Comparison of ENCODE assay signal across 27 mouse cellular contexts in genomic region chr11:12873712-12874111, GRCm38 (mm10).
DNase-seq lines count a peak whose midpoint lies in the region; ATAC-seq and TF ChIP-seq lines count a peak whose summit lies in the region.
"Had no signal": no experiment of that assay in that cellular context is flagged by ENCODE, and none has a peak within 500 bp of the region (broad histone marks: within the 10 kb centered on the region; RNA-seq: fewer than 3 reads in every experiment).

No protein-coding gene starts in this region.

- no peak for TF ChIP-seq CTCF in intestine, postnatal 0 days (IDR thresholded peaks at IDR 0.05; ENCODE audit: low read depth)
- TF ChIP-seq CTCF in kidney, postnatal 0 days (IDR thresholded peaks at IDR 0.05; ENCODE audit: low read depth): no peak

- H3K27me3 ChIP-seq in intestine, embryonic 15.5 days (replicated peaks): no peaks in the 10 kb centered on the region
- H3K27me3 ChIP-seq in intestine, postnatal 0 days (replicated peaks; ENCODE audit: control insufficient read depth, insufficient read depth, low read length): no peaks in the 10 kb centered on the region
- no peaks in the 10 kb centered on the region for H3K27me3 ChIP-seq in kidney, postnatal 0 days (ENCODE audit: insufficient read depth, low read length)
- no peaks in the 10 kb centered on the region for H3K27me3 ChIP-seq in intestine, embryonic 16.5 days (replicated peaks; ENCODE audit: control insufficient read depth, insufficient read depth, low read length)
- H3K27me3 ChIP-seq in liver, embryonic 16.5 days (ENCODE audit: control insufficient read depth, insufficient read depth, low read depth, low read length): no peaks in the 10 kb centered on the region
- H3K27me3 ChIP-seq in midbrain, embryonic 13.5 days: no peaks in the 10 kb centered on the region
- H3K27me3 ChIP-seq: embryonic facial prominence, embryonic 15.5 days; hindbrain, embryonic 12.5 days had no signal

- DNase-seq in kidney, postnatal 0 days (ENCODE audit: low spot score): no peak
- no peak for DNase-seq in kidney, postnatal 14 days
- DNase-seq: adrenal gland, adult 8-10 months; adrenal gland, postnatal 36 days; B cell, adult 2 months; cerebellum, adult 11 months; cerebellum, adult 8-10 months; cerebellum, postnatal 14 days; embryo, embryonic 11 days; gastrocnemius, adult 2 months; gastrocnemius, postnatal 36 days; heart, adult 11 months; heart, postnatal 10 days; heart, postnatal 4 days had no signal

- H3K36me3 ChIP-seq in intestine, embryonic 15.5 days: no peaks in the 10 kb centered on the region
- no peaks in the 10 kb centered on the region for H3K36me3 ChIP-seq in intestine, postnatal 0 days (ENCODE audit: control insufficient read depth, insufficient read depth)
- H3K36me3 ChIP-seq in kidney, postnatal 0 days (ENCODE audit: insufficient read depth, low read length): no peaks in the 10 kb centered on the region
- no peaks in the 10 kb centered on the region for H3K36me3 ChIP-seq in intestine, embryonic 16.5 days (ENCODE audit: control insufficient read depth, insufficient read depth, low read length)
- H3K36me3 ChIP-seq in liver, embryonic 16.5 days (ENCODE audit: control insufficient read depth, insufficient read depth): no peaks in the 10 kb centered on the region
- no peaks in the 10 kb centered on the region for H3K36me3 ChIP-seq in midbrain, embryonic 13.5 days
- H3K36me3 ChIP-seq: embryonic facial prominence, embryonic 15.5 days; forebrain, embryonic 10.5 days; G1E; heart, embryonic 10.5 days; hindbrain, embryonic 12.5 days had no signal

- no peaks in the 10 kb centered on the region for H3K4me1 ChIP-seq in intestine, embryonic 15.5 days (replicated peaks)
- H3K4me1 ChIP-seq in intestine, postnatal 0 days (replicated peaks; ENCODE audit: control insufficient read depth, insufficient read depth, low read length): no peaks in the 10 kb centered on the region
- no peaks in the 10 kb centered on the region for H3K4me1 ChIP-seq in kidney, postnatal 0 days (replicated peaks; ENCODE audit: insufficient read depth, low read length)
- no peaks in the 10 kb centered on the region for H3K4me1 ChIP-seq in intestine, embryonic 16.5 days (ENCODE audit: control insufficient read depth, insufficient read depth, low read length)
- no peaks in the 10 kb centered on the region for H3K4me1 ChIP-seq in liver, embryonic 16.5 days (ENCODE audit: control insufficient read depth, low read depth, low read length)
- no peaks in the 10 kb centered on the region for H3K4me1 ChIP-seq in midbrain, embryonic 13.5 days (replicated peaks)
- H3K4me1 ChIP-seq: embryonic facial prominence, embryonic 15.5 days; forebrain, embryonic 10.5 days; heart, embryonic 10.5 days; hindbrain, embryonic 12.5 days had no signal

- no peaks in the 10 kb centered on the region for H3K9me3 ChIP-seq in intestine, embryonic 15.5 days
- H3K9me3 ChIP-seq in intestine, postnatal 0 days (ENCODE audit: control insufficient read depth): no peaks in the 10 kb centered on the region
- no peaks in the 10 kb centered on the region for H3K9me3 ChIP-seq in kidney, postnatal 0 days (replicated peaks; ENCODE audit: low read length)
- H3K9me3 ChIP-seq in intestine, embryonic 16.5 days (ENCODE audit: control insufficient read depth, low read length): no peaks in the 10 kb centered on the region
- no peaks in the 10 kb centered on the region for H3K9me3 ChIP-seq in liver, embryonic 16.5 days (replicated peaks; ENCODE audit: control insufficient read depth, low read length)
- no peaks in the 10 kb centered on the region for H3K9me3 ChIP-seq in midbrain, embryonic 13.5 days
- H3K9me3 ChIP-seq: embryonic facial prominence, embryonic 15.5 days; forebrain, embryonic 10.5 days; G1E; heart, embryonic 10.5 days; hindbrain, embryonic 12.5 days had no signal

- H3K4me2 ChIP-seq in intestine, embryonic 15.5 days (replicated peaks): no peak overlapping the region
- no peak overlapping the region for H3K4me2 ChIP-seq in intestine, postnatal 0 days (replicated peaks; ENCODE audit: low read depth)
- no peak overlapping the region for H3K4me2 ChIP-seq in kidney, postnatal 0 days (ENCODE audit: low read length)
- no peak overlapping the region for H3K4me2 ChIP-seq in intestine, embryonic 16.5 days (ENCODE audit: low read depth, low read length)
- H3K4me2 ChIP-seq in liver, embryonic 16.5 days (ENCODE audit: low read depth, low read length): no peak overlapping the region
- no peak overlapping the region for H3K4me2 ChIP-seq in midbrain, embryonic 13.5 days (replicated peaks)
- H3K4me2 ChIP-seq: embryonic facial prominence, embryonic 15.5 days; hindbrain, embryonic 12.5 days had no signal

- WGBS in intestine, embryonic 15.5 days: 59% methylated on average over 1 of the region's 1 CpGs
- WGBS in intestine, postnatal 0 days: 32% methylated on average over 1 of the region's 1 CpGs
- 58% methylated on average over 1 of the region's 1 CpGs for WGBS in kidney, postnatal 0 days
- WGBS in intestine, embryonic 16.5 days: 45% methylated on average over 1 of the region's 1 CpGs
- 32% methylated on average over 1 of the region's 1 CpGs for WGBS in liver, embryonic 16.5 days (ENCODE audit: insufficient replicate concordance)
- WGBS in midbrain, embryonic 13.5 days: 82% methylated on average over 1 of the region's 1 CpGs

- H3K4me3 ChIP-seq in intestine, embryonic 15.5 days (replicated peaks): no peak overlapping the region
- no peak overlapping the region for H3K4me3 ChIP-seq in intestine, postnatal 0 days (ENCODE audit: low read depth, low read length)
- H3K4me3 ChIP-seq in kidney, postnatal 0 days (replicated peaks; ENCODE audit: low read depth, low read length): no peak overlapping the region
- H3K4me3 ChIP-seq in intestine, embryonic 16.5 days (ENCODE audit: low read length): no peak overlapping the region
- H3K4me3 ChIP-seq in liver, embryonic 16.5 days (ENCODE audit: low read depth, low read length): no peak overlapping the region
- H3K4me3 ChIP-seq in midbrain, embryonic 13.5 days (replicated peaks): no peak overlapping the region
- H3K4me3 ChIP-seq: embryonic facial prominence, embryonic 15.5 days; erythroblast, embryonic 14.5 days; forebrain, embryonic 10.5 days; gastrocnemius, adult 2 months; heart, embryonic 10.5 days; hindbrain, embryonic 12.5 days had no signal

- no peak overlapping the region for H3K27ac ChIP-seq in intestine, embryonic 15.5 days
- no peak overlapping the region for H3K27ac ChIP-seq in intestine, postnatal 0 days (ENCODE audit: low read depth, low read length)
- no peak overlapping the region for H3K27ac ChIP-seq in kidney, postnatal 0 days
- no peak overlapping the region for H3K27ac ChIP-seq in intestine, embryonic 16.5 days (ENCODE audit: low read length)
- H3K27ac ChIP-seq in liver, embryonic 16.5 days (ENCODE audit: low read length): no peak overlapping the region
- H3K27ac ChIP-seq in midbrain, embryonic 13.5 days: no peak overlapping the region
- H3K27ac ChIP-seq: embryonic facial prominence, embryonic 15.5 days; forebrain, embryonic 10.5 days; gastrocnemius, adult 2 months; heart, embryonic 10.5 days; hindbrain, embryonic 12.5 days had no signal

- H3K9ac ChIP-seq in intestine, embryonic 15.5 days: no peak overlapping the region
- H3K9ac ChIP-seq in intestine, postnatal 0 days (ENCODE audit: low read depth, low read length): no peak overlapping the region
- no peak overlapping the region for H3K9ac ChIP-seq in kidney, postnatal 0 days (ENCODE audit: low read depth, low read length)
- no peak overlapping the region for H3K9ac ChIP-seq in intestine, embryonic 16.5 days (ENCODE audit: low read depth, low read length)
- no peak overlapping the region for H3K9ac ChIP-seq in liver, embryonic 16.5 days (ENCODE audit: low read depth, low read length)
- H3K9ac ChIP-seq in midbrain, embryonic 13.5 days (replicated peaks): no peak overlapping the region
- H3K9ac ChIP-seq: embryonic facial prominence, embryonic 15.5 days; hindbrain, embryonic 12.5 days had no signal

- peak; percentile 55; the same call in 1 of the 2 replicates for ATAC-seq in intestine, embryonic 15.5 days
- no peak for ATAC-seq in intestine, postnatal 0 days
- ATAC-seq in kidney, postnatal 0 days (replicated peaks; ENCODE audit: low FRiP score, low read depth): 0 out of 2 replicates have a peak, but pooled peaks have one; percentile 52
- ATAC-seq in intestine, embryonic 16.5 days: peak; percentile 84
- peak; percentile 50; the same call in 1 of the 2 replicates for ATAC-seq in liver, embryonic 16.5 days (ENCODE audit: low read depth)
- ATAC-seq in midbrain, embryonic 13.5 days: no peak
- ATAC-seq: CD4-positive, CD25-positive, alpha-beta regulatory T cell, adult 4 months; forebrain, embryonic 14.5 days had no signal

Comparison
In these comparisons a context has a peak if more than half of its experiments do, and no peak if none do; other contexts are left out.
1. ATAC-seq: peak in intestine, embryonic 15.5 days (single experiment), kidney, postnatal 0 days (single experiment), intestine, embryonic 16.5 days (single experiment) and liver, embryonic 16.5 days (single experiment); none in intestine, postnatal 0 days (single experiment) and midbrain, embryonic 13.5 days (single experiment).